Mouse (Mus musculus): ENCODE results near the gene Rps7. TPM values are rescaled to one million over a fixed set of nuclear protein-coding genes. Genes with fewer than 3 reads are reported as not detected.

Rps7 gene
- polyA plus RNA-seq, 3 experiments from 2014 or later, result 1,531 to 2,541 (median 1,663) TPM

DNA sequence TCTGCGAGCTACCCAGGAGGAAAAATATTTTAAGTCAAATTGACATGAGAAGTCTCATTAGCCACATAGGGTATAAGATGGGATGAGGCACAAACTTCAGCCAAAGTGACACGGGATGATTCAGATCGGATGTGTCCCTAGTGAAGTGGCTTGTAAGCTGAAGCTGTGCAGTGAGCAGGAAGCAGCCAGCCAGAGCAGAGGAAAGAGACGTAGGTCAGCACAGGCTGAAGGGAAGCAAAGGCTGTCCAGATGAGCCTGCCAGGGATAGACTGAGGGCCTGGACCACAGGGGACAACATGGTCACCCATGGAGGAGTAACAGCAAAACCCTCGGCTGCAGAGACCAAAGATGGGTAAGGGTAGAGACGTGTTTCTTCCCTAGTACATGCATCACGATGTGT, 21.4 kb downstream of the Rps7 start:
- ATAC-seq, result no peak

DNA sequence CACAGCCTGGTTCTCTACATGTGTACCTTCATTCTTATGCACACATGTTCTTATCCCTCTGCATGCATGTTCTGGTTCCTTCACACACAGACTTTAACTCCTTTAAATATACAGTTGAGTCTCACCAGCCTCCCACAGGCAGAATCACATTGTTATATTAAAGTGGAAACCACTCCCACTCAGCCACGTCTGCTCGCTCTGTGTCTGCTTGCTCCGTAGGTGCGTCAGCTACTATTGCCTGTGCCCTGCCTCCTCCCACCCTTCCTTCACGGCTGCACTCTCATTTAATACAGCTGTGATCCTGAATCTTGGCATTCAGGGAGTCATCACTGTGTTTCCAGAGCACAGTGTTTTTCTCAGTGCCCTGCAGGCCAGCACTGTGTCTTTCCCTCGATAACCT, 23.4 kb downstream of the Rps7 start:
- ATAC-seq, result no peak

DNA sequence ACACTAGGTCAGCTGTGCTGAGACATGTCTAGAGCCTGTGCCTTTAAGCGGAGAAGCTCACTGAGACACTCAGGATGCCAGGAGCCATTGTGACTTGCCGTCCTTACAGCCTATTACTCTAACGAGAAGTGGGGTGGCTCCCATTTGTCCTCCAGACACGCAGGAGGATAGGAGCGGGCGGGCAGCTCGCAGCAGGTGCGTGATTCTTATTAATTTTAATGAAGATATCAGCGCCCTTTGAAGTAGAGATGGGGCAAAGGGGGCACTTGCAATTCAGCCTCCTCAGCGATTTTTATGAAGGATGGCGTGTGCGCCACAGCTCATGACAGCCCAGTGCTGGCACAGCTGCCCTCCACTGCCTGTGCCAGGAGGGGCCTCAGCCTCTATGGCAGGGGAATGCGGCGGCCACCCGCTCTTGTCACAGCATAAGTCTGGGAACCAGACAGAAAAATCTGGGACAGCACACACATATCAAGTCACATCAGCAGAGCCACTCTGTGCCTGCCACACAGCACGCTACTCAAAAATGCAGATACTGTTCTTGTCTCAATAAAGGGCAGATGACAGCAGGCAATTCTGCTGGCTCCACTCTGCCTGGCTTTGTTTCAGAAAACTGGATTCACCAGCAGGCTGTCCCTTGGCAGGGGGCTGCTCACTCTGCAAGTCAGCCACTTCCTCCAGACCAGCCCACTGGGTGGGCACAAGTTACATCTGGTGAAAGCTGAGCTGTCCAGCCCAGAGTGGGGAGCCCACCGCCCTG, 28.0 kb downstream of the Rps7 start:
- no peak for ATAC-seq

DNA sequence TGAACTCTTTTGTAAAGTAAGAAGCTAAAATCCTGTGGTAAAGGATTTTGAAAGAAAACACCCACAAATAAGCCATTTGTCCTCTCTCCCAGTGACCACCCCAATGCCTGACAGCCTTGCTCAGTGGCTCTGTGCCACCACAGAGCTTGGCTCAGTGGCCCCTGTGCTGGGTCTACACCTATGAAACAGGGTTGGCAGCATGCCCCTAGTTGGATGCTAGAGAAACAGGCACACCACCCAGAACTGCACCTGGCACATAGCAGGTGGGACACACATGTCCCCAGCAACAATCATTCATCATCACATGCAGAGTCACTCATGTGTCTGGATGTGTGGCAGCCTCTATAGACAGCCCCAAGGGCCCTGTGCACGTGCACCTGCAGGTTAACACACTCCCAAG, 32.3 kb downstream of the Rps7 start:
- ATAC-seq, result no peak

DNA sequence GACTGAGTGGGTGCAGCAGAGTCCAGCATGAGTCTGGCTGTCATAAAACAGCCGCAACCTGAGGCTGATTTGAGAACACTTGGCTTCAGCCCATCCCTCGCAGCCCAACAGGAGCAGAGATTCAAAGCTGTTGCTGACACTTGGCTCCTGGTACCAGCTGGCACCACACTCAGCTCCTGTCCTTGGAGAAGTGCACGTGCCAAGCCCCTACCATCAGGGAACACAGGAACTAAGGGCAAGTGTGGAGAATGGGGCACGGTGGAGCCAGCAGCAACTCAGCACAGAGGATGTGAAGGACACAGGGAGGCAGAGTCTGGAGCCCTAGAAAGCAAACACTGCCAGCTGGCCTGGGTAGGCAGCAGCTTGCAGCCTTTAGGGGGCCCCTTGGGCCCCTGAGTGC, 33.5 kb downstream of the Rps7 start:
- no peak for ATAC-seq

DNA sequence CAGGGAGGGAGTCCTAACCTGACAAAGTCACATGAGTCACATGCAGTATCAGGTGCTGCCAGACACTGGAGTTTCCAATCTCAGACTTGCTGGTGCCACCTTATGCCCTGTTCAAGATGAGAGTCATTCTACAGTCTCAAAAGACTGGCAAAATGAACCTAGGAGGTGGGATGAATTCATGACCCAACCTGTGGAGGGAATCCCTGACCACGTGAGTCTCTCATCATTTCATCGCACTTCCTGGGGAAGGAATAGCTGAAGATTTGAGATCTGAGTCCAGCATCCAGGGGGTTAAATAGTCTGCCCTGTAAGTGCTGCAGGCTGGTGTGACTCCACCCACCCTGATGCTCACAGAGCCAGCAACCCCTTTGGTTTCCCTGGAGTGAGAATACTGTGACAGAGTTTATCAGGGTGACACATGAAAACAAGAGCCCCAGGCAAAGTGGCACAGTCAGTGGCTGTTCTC, 37.2 kb downstream of the Rps7 start:
- ATAC-seq, result no peak

DNA sequence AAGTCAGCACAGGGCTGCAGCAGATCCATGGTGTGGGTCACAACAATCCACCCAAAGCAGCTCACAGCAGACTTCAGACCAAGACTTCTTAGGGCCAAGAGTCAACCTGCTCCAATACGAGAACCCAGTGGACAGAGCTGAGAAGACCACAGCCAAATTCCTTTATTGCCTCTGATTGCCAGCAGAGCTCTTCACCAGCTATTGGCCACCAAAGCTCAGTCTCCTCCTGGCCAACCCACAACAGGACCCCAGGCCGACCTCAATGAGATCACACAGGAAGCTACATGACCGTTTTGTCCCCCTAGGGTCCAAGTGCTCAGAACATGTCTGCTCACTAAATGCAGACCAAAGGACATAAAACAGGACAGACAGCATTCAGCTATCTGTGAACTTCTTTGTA, 37.6 kb downstream of the Rps7 start:
- no peak for ATAC-seq

DNA sequence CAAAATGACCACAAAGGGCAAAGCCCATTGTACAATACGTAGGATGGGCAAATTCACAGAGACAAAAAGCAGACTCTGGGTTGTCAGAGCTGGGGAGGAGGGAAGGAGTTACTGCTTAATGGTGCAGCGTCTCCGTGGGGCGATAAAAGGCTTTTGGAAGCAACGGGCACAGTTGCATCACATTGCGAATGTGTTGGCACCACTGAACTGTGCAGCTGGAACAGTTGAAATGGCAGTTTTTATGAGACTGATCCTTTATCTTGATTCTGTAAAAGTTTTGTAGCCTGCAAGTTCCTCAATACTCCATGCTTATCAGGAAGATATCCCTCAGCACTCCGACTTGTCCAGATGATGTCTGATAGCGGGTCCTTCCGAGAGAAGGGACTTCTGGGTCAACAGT, 38.1 kb downstream of the Rps7 start:
- ATAC-seq, result no peak

DNA sequence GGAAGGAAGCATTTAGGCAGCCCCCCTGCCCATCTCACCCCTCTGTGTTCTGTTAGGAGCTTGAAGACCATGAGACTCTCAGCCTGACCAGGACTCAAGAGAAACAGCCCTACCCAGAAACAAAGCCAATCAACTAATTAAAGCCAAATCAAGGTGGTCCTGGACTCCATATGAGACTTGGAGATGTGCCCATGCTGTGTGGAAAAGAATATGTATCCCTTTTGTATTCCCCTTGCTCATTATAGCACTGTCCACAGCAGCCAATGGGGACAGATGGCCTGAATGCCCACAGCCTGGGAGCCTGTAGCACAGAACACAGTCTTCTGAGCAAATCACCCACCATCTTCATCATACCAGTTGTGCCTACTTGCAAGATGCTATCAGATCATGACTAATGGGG, 38.9 kb downstream of the Rps7 start:
- no peak for ATAC-seq

DNA sequence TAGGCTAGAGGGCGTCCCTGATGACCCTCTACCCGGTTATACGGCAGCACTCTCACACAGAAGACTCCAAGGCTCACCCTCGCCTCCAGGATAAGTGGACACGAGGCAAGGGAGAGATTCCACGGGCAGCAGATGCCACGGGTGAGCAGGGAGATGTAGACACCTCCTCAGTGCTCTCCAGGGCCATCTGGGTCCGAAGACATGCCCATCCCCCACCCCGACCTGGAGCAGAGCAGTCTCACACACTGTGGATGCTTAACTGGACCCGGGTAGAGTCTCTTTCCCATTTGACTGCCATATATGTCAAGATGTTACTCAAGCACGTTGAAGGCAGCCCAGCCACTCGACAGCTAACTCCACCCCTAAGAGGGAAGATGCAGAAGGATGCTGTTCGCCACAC, 45.3 kb downstream of the Rps7 start:
- no peak for ATAC-seq

DNA sequence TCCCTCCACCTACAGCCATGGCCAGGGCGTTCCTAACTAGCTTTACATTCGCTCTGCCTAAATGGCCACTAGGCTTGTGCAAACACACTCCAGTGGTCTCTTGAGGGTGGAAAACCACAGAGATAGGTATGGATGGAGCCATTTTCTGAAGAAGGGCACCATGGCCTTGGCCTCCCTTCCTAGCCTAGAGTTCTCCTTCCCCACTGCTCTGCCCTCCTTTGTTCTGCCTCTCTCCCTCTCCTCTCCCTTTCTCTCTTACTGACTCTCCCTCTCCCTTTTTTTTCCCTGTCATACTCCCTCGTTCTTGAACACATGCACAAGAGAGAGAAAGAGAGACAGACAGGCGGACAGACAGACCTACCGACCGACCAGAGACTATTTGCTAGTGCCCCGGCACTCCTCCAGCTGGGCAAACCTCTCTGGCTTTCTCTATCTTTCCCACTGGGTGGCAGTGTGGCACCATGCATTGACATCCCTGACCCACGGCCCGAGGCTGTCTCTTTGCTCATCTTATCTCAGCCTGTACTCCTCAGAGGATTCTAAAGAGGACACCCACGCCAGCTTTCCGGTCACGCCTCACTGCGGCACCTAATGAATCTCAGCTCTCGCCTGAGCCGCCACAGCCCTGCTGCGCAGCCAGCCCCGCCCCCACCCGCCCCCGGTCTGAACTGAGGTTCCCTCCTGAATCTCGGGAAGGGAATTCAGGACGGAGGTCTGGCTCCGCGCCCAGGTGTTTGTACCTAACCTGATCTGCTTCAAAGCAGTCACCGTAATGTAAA, 46.5 kb downstream of the Rps7 start:
- ATAC-seq, result peak; percentile 80

DNA sequence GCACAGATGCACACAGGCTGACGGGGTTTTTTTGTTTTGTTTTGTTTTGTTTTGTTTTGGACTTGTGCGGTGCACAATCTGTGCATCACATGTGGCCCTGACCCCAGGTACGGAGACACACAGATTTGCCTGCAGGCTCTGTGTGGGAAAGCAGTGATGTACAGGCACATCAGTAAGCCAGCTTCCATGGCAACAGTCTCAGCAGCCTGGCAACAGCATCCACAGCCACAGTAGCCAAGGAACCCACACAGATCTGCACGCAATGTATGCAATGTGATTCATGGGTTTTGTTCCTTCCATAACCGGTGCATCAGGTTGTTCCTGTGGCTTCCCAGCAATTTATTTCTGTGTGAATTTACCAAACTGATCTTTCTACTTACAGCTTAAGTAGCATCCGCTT, 47.8 kb downstream of the Rps7 start:
- ATAC-seq, result no peak

DNA sequence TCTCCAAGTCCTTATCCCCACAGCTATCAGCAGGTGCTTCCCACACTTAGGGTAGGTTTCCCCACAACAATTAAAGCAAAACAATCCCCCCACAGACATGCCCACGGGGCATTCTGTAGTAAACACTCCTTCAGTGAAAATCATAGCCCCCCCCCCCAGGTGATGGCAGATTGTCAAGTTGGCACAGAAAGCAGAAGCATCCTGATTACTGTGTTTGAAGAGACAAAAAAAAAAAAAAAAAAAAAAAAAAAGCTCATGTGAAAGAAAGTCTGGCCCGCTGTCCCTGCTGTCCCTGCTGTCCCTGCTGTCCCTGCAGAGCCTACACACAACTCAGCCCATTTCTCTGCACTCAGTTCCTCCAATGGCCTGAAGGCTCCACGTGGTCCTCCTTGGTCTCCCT, 51.7 kb downstream of the Rps7 start:
- no peak for ATAC-seq

DNA sequence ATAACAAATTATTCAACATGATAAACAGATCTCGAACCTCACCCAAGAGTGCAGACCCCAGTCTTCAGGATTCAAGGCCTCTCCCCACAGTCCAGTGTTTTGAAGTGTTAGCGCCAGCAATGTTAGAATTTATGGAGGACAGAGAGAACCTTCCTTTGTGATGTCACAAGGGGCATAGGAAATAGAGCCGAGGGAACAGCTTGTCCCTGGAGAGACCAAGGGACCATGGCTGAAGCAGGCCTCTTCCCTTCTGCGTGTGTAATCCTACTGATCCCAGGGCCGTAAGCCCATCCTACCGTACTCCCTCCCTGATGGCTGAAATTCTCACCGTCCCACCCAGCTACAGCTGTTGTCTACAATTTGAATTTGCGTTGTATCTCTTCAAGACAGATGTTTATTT, 53.3 kb downstream of the Rps7 start, which contains the start of gene Allc:
TSS of gene Allc (minus strand) at position 101 of the 400 bp plus-strand sequence.
- no peak for ATAC-seq

Other genes with a start within 250 kb of the Rps7 start
- gene Dcdc2c, start 83.6 kb downstream of the Rps7 start, polyA plus RNA-seq (2017; shearing (Covaris generic)), result not detected
- gene Allc, start 53.4 kb downstream of the Rps7 start, polyA plus RNA-seq (2017; shearing (Covaris generic)), result not detected
- gene Colec11, start 12.6 kb downstream of the Rps7 start, polyA plus RNA-seq (2017; shearing (Covaris generic)), result under 1 TPM in 1 of 3 experiments, not detected in 2; 0.31 TPM
- 10 to 100 TPM; 21.7 to 32.7 (median 28.9) TPM for gene Rnaseh1, start 13.6 kb upstream of the Rps7 start, polyA plus RNA-seq (2017; shearing (Covaris generic))
- 10 to 100 TPM; 25.7 to 49.9 (median 41.5) TPM for gene Adi1, start 39.3 kb upstream of the Rps7 start, polyA plus RNA-seq (2017; shearing (Covaris generic))
- gene Trappc12, start 114.5 kb upstream of the Rps7 start, polyA plus RNA-seq (2017; shearing (Covaris generic)), result 10 to 100 TPM; 31.7 to 58.8 (median 40.1) TPM
- 10 to 100 TPM; 27.4 to 36.6 (median 33.7) TPM for gene Eipr1, start 115.8 kb upstream of the Rps7 start, polyA plus RNA-seq (2017; shearing (Covaris generic))

All from inflammation-experienced regulatory T-cells, adult 6 months (primary cell).